In the genomic region with DNA sequence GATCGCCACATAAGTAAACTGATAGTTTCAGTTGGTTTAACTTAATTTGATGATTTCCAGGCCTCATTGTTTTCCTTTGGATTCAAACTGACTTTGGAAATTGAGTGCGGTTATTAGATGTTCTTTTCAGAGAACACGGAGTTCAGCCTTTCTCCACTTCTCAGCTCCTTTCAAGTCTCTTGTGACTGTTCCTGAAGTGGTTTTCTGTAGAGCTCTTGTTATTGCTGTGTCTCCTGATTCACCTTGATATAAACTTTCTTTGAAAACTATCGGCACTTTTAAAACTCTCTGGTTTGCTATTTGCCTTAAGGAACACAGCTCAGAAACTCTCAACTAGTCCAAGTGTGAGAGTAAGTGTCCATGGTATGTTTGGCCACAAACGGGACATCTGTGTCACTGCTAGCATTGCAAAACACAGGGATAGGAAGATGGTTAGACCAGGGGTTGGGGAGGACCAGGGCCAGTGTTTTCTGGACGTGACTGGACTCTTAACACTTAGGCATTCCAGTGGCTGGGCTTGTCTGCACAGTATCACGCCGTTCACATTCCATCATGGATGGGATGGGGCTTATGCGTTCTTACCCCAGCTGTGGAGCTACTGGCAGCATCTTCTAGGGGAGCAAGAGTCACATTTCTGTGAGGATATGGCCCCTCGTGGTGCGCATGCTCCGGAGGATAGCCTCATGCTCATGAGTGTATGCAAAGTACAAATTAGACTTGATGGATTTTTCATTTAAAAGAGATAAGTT, we compare ENCODE assay signal across 15 mouse cellular contexts.
"Had no signal": no experiment of that assay in that cellular context is flagged by ENCODE, and none has a peak within 500 bp of the region (broad histone marks: within the 10 kb centered on the region; RNA-seq: fewer than 3 reads in every experiment).

No protein-coding gene starts in this region.

- H3K4me3 ChIP-seq: limb, embryonic 12.5 days; limb, embryonic 15.5 days had no signal

- ATAC-seq: intestine, embryonic 16.5 days; liver, postnatal 0 days had no signal

- H3K4me1 ChIP-seq: limb, embryonic 12.5 days; limb, embryonic 15.5 days had no signal

- H3K36me3 ChIP-seq: limb, embryonic 15.5 days had no signal

- H3K4me2 ChIP-seq: limb, embryonic 12.5 days; limb, embryonic 15.5 days; liver, embryonic 11.5 days; midbrain, embryonic 11.5 days had no signal

- H3K27me3 ChIP-seq: limb, embryonic 12.5 days; limb, embryonic 15.5 days had no signal

- H3K27ac ChIP-seq: limb, embryonic 12.5 days; limb, embryonic 15.5 days; liver, embryonic 14.5 days had no signal

- H3K9ac ChIP-seq: limb, embryonic 12.5 days; limb, embryonic 15.5 days; liver, embryonic 14.5 days; liver, postnatal 0 days had no signal

- DNase-seq: kidney, adult 18-20 months; kidney, adult 9 months; kidney, postnatal 14 days; kidney, postnatal 4 days; left cerebral cortex, postnatal 4 days; liver, postnatal 0 days; midbrain, embryonic 14.5 days; thymus, adult 18-20 months; thymus, postnatal 36 days had no signal

- H3K9me3 ChIP-seq: limb, embryonic 12.5 days; limb, embryonic 15.5 days had no signal
